Mouse (Mus musculus) hindbrain, embryonic 11.5 days (tissue): ENCODE results near the gene Kdr. TPM values are rescaled to one million over a fixed set of nuclear protein-coding genes. Genes with fewer than 3 reads are reported as not detected.

Experiments
- ATAC-seq: fragments of 200-750 bp; cut with Nextera tagmentation; 2 replicates; pipeline ENCODE4 v1.8.0; 2017; ENCODE audit warnings: mild to moderate bottlenecking, moderate TSS enrichment, moderate library complexity; ENCODE audit not compliant: low FRiP score
- DNase-seq: peaks from one replicate; pipeline ENCODE4 v3.0.0-alpha.2; 2015; ENCODE audit warnings: low spot score
- H3K27ac ChIP-seq: fragments of 300-500 bp; sonication (generic); 2 replicates; pipeline ENCODE4 v1.5.1; 2014; ENCODE audit warnings: mild to moderate bottlenecking, low read depth, low read length
- H3K27me3 ChIP-seq: fragments of 300-500 bp; sonication (generic); 2 replicates; pipeline ENCODE4 v1.6.1; 2014; ENCODE audit warnings: mild to moderate bottlenecking, low read length, moderate library complexity, mixed read lengths; ENCODE audit not compliant: control insufficient read depth, insufficient read depth
- H3K36me3 ChIP-seq: fragments of 300-500 bp; sonication (generic); 2 replicates; pipeline ENCODE4 v1.6.1; 2014; ENCODE audit warnings: mild to moderate bottlenecking, low read length, moderate library complexity, mixed read lengths; ENCODE audit not compliant: control insufficient read depth, insufficient read depth
- H3K4me1 ChIP-seq: fragments of 300-500 bp; sonication (generic); replicated peaks from 2 replicates; pipeline ENCODE4 v1.6.1; 2014; ENCODE audit warnings: low read length, mixed read lengths; ENCODE audit not compliant: control insufficient read depth, insufficient read depth
- H3K4me2 ChIP-seq: fragments of 300-500 bp; sonication (generic); replicated peaks from 2 replicates; pipeline ENCODE4 v1.6.1; 2014; ENCODE audit warnings: mild to moderate bottlenecking, low read depth, low read length
- H3K4me3 ChIP-seq: fragments of 300-500 bp; sonication (generic); 2 replicates; pipeline ENCODE4 v1.5.1; 2014; ENCODE audit warnings: low read depth, low read length
- H3K9ac ChIP-seq: fragments of 300-500 bp; sonication (generic); 2 replicates; pipeline ENCODE4 v1.6.1; 2014; ENCODE audit warnings: low read depth, low read length
- H3K9me3 ChIP-seq: fragments of 300-500 bp; sonication (generic); 2 replicates; pipeline ENCODE4 v1.6.1; 2016; ENCODE audit warnings: low read length; ENCODE audit not compliant: control insufficient read depth
- WGBS: fragments of 180-500 bp; shearing (Covaris S2); extraction: QIAGEN DNeasy Blood & Tissue Kit; methylation state at CpG from one replicate; pipeline ENCODE4 v1.1.7; 2014; 5-methylcytosine and 5-hydroxymethylcytosine counted together
- polyA plus RNA-seq: library from polyadenylated mRNA; unstranded; fragments of >200 nt; fragmentation: Nextera tagmentation; extraction: Ambion mirVana; gene quantifications from 2 replicates; pipeline ENCODE4 v1.2.1, GENCODE M21; 2014

Kdr gene
- polyA plus RNA-seq, 1 experiment from 2014 or later, result 20.1 TPM

DNA sequence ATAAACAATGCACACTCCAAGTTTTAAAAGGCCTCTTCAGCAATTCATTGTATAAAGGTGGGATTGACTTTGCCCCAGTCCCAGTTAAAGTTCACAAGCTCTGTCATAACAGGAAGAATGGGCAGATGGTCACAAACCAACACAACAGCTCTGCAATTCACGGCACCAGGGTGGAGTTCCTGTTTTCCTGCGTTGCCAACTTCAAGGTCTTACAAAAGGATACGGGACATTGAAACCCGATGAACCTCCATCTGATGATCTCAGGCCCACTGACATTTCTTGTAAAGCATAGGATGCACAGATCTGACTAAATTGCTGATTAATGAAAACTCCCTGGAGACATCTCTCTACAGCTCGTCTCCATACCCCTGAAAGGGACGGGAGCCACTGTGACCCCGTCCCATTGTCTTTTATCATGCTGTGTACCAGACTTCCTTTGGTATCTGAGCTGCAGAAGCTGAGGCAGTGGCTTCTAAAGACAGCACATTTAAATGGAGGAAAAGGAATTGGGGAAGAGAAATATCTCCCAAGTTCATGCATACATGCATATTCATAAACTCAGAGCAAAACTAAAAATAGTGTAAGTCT lies 3.6 kb downstream of the Kdr start:
- DNase-seq, result no peak
- Histone ChIP-seq H3K27me3 (peaks cover 26% of the 10 kb centered on the region), H3K4me2 (no peak overlapping the region), H3K9ac (no peak overlapping the region), H3K27ac (no peak overlapping the region), H3K36me3 (no peaks in the 10 kb centered on the region), H3K4me3 (no peak overlapping the region), H3K9me3 (no peaks in the 10 kb centered on the region), H3K4me1 (peaks cover 5% of the 10 kb centered on the region; the same call in 1 of the 2 replicates)
- WGBS, result 34% methylated on average over 7 of the region's 7 CpGs
- no peak for ATAC-seq

DNA sequence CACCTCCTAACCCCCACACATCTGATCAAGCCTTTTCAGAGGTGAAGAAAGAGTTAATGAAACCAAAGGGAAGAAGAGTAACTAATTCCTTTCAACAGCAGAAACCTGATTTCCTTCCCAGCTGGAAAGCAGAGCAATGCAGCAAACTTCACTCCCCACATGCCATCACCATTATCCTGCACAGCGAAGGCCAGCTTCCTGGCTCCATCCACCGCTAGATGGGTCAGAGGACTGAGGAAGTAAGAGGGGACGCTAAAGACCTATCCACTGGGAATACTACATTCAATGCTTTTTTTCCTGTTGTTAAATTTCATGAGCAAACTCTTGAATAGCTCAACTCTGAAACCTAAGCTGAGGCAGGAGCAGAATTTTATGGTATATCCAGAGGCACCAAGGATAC lies 8.4 kb downstream of the Kdr start:
- Histone ChIP-seq H3K27ac (no peak overlapping the region), H3K4me2 (no peak overlapping the region), H3K27me3 (no peaks in the 10 kb centered on the region), H3K4me3 (no peak overlapping the region), H3K4me1 (no peaks in the 10 kb centered on the region; the same call in 1 of the 2 replicates), H3K9ac (no peak overlapping the region), H3K36me3 (no peaks in the 10 kb centered on the region), H3K9me3 (no peaks in the 10 kb centered on the region)
- WGBS, result 33% methylated on average over 3 of the region's 3 CpGs
- DNase-seq (no peak), ATAC-seq (no peak)

DNA sequence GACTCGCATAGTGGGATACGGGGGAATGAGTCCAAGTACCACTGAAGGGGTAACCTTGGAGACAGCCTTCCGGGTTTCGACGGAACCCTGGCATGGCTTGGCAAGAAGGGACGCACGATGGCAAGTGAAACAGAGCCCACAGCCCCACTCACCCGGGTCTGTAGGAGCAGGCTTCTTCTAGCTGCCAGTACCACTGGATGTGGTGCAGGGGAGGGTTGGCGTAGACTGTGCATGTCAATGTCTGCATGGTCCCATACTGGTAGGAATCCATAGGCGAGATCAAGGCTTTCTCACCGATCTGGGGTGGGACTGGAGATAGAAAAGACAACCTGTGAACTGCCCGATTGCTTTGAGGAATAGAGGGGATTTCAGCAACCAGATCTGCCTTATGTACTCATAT lies 15.7 kb downstream of the Kdr start:
- DNase-seq (no peak), ATAC-seq (no peak)
- Histone ChIP-seq H3K4me3 (no peak overlapping the region), H3K4me1 (no peaks in the 10 kb centered on the region), H3K9ac (no peak overlapping the region), H3K27me3 (no peaks in the 10 kb centered on the region), H3K27ac (no peak overlapping the region), H3K9me3 (no peaks in the 10 kb centered on the region), H3K4me2 (no peak overlapping the region), H3K36me3 (no peaks in the 10 kb centered on the region)
- WGBS, result 94% methylated on average over 12 of the region's 12 CpGs

DNA sequence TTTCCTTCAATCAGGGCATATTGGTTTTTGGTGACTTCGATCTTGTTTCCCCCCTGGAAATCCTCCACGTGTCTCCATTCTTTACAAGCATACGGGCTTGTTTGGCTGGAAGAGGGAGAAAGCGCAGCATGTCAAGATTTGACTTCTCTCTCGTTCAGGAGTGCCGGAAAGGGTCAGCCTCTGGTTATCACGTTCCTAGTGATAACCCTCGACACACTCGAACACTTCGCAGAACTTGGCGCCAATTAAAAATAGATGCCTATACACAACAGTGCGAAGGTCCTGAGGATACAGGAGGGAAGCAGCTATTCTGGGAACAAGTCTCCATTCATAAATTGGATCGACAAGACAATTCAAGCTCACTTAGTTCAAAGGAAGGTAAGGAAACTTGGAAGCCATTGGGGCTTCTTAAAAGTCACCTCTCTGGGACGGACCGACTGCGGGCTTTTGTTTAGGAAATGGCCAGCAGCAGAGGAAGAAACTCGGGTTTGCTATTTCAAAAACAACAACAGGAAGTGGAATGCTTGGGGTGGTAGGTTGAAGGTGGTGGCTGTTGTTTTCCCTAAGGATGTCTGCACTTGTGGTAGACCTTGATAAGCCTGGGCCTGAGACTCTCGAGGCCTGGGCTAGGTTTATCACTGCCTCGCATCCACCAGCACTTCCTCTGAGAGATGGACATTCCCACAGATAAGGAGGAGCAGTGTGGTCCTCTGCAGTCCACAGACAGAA lies 16.4 kb downstream of the Kdr start:
- Histone ChIP-seq H3K4me2 (no peak overlapping the region), H3K27ac (no peak overlapping the region), H3K27me3 (no peaks in the 10 kb centered on the region), H3K4me3 (no peak overlapping the region), H3K9ac (no peak overlapping the region), H3K36me3 (no peaks in the 10 kb centered on the region), H3K4me1 (no peaks in the 10 kb centered on the region), H3K9me3 (no peaks in the 10 kb centered on the region)
- 88% methylated on average over 19 of the region's 19 CpGs for WGBS
- DNase-seq (no peak), ATAC-seq (no peak)

DNA sequence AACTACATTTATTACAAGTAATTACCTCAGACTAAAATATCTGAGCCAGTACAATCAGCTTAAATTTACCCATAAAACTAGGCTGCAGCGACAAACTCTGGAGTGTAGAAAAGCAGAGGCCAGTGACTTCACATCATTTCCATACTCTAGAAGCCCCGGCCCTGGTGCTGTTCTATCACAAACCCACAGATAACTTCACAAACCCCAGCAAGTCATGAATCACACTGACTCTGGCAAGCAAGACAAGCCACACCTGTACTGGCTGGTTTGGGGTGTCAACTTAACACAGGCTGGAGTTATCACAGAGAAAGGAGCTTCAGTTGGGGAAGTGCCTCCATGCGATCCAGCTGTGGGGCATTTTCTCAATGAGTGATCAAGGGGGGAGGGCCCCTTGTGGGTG lies 18.4 kb downstream of the Kdr start:
- Histone ChIP-seq H3K27ac (no peak overlapping the region), H3K4me3 (no peak overlapping the region), H3K36me3 (no peaks in the 10 kb centered on the region), H3K4me1 (no peaks in the 10 kb centered on the region), H3K9me3 (no peaks in the 10 kb centered on the region), H3K4me2 (no peak overlapping the region), H3K9ac (no peak overlapping the region), H3K27me3 (no peaks in the 10 kb centered on the region)
- no peak for ATAC-seq
- WGBS, result 80% methylated on average over 3 of the region's 3 CpGs
- no peak for DNase-seq

DNA sequence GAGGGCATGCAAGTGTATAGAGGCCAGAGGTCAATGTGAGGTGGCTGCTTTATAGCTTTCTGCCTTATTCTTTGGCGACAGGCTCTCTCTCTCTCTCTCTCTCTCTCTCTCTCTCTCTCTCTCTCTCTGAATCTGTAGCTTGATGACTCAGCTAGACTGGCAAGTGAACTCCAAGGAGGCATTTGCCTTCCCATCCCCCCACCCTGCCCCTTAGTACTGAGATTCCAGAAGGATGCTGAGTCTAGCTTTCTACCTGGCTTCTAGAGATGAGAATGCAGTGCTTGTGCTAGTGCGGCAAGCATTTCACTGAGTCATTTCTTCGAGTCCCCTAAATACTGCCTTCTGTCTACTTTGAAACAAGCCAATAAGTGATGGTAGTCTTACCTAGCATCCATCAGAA lies 21.7 kb downstream of the Kdr start:
- Histone ChIP-seq H3K4me3 (no peak overlapping the region), H3K4me2 (no peak overlapping the region), H3K27ac (no peak overlapping the region), H3K9ac (no peak overlapping the region), H3K36me3 (no peaks in the 10 kb centered on the region), H3K4me1 (no peaks in the 10 kb centered on the region), H3K27me3 (no peaks in the 10 kb centered on the region), H3K9me3 (no peaks in the 10 kb centered on the region)
- 78% methylated on average over 3 of the region's 3 CpGs for WGBS
- DNase-seq, result no peak
- no peak for ATAC-seq

DNA sequence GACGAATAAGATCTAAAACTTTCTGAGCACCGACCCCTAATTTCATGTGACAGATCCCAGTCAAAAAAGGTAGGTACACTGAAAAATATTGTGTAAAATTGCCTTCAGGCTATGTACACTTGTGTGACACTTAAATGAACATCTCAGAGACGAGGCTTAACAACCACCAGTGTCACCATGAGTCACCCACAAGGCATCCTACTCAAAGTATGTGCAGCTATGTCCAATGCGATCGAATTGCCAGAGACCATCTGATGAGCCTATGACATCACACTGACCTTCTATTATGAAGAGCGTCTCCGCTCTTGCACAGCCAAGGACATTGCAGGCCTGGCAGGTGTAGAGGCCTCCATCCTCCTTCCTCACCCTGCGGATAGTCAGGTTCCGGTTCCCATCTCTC lies 22.4 kb downstream of the Kdr start:
- Histone ChIP-seq H3K9ac (no peak overlapping the region), H3K9me3 (no peaks in the 10 kb centered on the region), H3K4me1 (no peaks in the 10 kb centered on the region), H3K36me3 (no peaks in the 10 kb centered on the region), H3K27ac (no peak overlapping the region), H3K4me3 (no peak overlapping the region), H3K27me3 (no peaks in the 10 kb centered on the region), H3K4me2 (no peak overlapping the region)
- ATAC-seq (no peak), DNase-seq (no peak)
- WGBS, result 94% methylated on average over 9 of the region's 9 CpGs

DNA sequence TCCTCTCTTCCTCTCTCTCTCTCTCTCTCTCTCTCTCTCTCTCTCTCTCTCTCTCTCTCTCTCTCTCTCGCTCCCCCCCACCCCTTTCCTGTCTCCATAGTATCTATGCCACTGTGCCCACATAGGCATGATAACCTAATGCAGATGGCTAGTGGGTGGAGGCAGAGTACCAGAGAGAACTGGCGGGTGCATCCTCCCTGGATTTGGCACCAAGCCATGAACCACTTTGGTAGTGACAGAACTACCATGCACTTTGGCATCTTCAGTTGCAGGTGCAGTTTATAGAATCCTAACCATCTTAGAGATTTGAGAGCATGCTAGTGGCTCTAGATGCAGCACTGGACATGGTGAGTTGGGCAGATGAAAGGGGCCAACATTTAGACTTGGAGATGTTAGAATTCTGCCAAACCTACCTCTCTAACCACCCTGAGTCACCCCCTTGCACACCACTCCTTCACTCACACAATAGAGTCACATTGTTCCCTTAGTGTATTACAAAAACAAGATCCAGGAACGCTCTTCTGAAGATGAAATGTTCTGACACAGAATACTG lies 23.4 kb downstream of the Kdr start:
- no peaks in the 10 kb centered on the region for H3K27me3 ChIP-seq
- H3K9me3 ChIP-seq, result no peaks in the 10 kb centered on the region
- H3K36me3 ChIP-seq, result no peaks in the 10 kb centered on the region
- H3K4me2 ChIP-seq, result no peak overlapping the region
- no peak for ATAC-seq
- no peak overlapping the region for H3K9ac ChIP-seq
- H3K27ac ChIP-seq, result no peak overlapping the region
- WGBS, result 99% methylated on average over 3 of the region's 3 CpGs
- no peak for DNase-seq
- H3K4me3 ChIP-seq, result no peak overlapping the region
- no peaks in the 10 kb centered on the region for H3K4me1 ChIP-seq

DNA sequence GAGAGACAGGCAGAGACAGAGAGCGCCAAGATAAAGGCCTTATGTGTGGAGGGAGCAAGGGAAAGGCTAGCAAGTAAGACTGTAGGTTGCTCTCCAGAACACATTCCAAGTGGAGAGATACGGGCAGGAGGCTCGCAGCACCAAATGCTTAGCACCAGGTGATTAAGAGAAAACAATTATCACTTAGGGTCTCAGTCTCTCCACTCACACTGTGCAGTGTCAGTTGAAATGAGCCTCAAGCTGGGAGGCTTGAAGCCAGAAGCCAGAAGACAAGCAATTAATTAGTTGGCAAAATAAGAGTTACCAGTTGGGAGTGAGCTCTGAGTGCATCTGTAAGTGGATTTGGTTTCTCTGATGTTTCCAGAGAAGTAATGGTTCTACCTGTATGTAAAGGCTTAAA lies 24.0 kb downstream of the Kdr start:
- no peak overlapping the region for H3K4me3 ChIP-seq
- H3K27me3 ChIP-seq, result no peaks in the 10 kb centered on the region
- H3K4me2 ChIP-seq, result no peak overlapping the region
- DNase-seq (no peak), ATAC-seq (no peak)
- H3K9ac ChIP-seq, result no peak overlapping the region
- WGBS, result 68% methylated on average over 3 of the region's 3 CpGs
- H3K27ac ChIP-seq, result no peak overlapping the region
- no peaks in the 10 kb centered on the region for H3K9me3 ChIP-seq
- H3K4me1 ChIP-seq, result no peaks in the 10 kb centered on the region
- no peaks in the 10 kb centered on the region for H3K36me3 ChIP-seq
